Mouse (Mus musculus): ENCODE results near the gene Csnk1g2. TPM values are rescaled to one million over a fixed set of nuclear protein-coding genes. Genes with fewer than 3 reads are reported as not detected.

The Csnk1g2 gene
- 452 and 519 TPM in 2 replicates for polyA plus RNA-seq (2012)

DNA sequence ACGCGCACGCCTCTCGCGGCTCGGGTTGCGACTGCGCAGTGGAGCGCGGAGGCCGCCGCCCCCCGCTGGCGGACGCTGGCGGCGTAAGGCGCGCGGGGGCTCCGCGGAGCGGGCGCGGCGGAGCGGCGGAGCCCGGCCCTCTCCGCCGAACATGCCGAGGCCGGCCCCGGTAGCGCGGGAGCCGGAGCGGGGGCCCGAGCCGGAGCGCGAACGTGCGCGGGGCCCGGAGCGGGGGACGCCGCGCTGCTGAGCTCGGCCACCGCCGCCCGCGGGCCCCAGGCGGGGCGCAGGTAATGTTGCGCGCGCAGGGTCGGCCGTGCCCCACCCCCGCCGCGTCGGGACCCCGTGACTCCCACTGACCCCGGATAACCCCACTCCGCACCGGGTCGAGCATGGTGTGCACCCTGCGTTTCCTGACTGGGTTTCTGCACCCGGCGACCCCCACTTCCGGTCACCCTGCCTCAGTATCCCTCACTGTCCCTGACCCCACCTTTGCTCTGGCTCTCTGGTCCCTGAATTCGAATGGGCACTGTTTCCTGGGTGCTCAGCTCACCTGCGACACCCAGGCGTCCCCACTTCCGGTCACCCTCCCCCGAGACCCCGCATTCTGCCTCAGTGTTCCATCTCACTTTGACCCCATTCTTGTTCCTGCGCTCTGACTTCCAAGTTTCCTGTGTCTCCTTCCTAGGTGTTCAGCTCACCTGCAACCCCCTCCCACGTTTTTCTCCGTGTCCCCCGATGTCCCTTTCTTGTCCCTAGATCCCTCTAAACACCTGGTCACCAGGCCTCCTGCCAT is at the start of gene Csnk1g2:
Gene Csnk1g2, plus strand, starts transcription at position 178 of the 796 bp plus-strand sequence.

GRCm38 (mm10) chr10:80577195-80578130 is 45.2 kb upstream of the Csnk1g2 start, which contains the start of gene Klf16:
Gene Klf16 (minus strand): TSS chr10:80577321.

DNA sequence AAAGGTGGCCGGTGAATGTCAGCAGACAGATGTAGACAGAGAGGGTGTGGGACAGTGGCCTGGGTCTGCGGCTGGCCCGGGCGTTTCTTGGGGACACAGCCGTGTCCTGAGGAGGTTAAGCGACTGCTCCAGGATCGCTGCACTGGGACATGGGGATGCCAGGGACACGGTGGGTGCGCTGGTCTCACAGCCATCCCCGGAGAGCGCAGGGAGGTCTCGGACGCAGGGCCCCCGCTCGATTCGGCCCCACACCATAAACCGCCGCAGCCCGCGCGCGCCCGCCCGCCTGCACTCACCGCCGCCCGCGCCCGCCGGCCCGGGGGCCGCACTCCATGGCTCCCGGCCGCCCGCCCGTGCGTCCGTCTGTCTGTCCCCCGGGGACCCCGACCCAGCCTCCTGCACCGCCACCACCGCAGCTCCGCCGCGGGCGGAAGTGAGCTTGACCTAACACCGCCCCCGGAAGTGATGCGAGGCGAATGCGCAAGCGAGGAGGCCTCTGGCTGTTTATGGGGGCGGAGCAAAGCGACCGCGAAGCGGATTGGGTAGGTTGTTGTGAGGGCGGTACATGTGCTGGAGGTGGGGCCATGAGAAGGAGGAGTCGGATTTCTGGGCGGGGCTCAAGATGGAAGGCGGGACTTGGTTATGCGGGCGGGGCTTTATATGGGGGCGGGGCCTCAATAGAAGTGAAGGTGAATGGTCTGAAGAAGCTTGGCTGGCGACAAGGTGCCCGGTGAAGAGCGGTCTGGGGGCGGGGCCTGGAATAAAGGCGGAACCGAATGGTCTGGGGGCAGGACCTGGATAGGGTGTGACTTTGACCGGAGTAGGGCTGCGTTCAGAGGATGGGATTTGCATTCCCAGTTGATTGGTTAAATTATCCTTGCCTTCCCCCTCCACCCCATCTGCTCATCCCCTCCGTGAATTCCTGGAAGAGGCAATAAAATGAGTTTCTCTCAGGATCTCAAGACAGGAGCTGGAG is 32.5 kb upstream of the Csnk1g2 start, which contains the start of gene Abhd17a:
Gene Abhd17a, minus strand, starts transcription at position 463 of the 976 bp plus-strand sequence.

GRCm38 (mm10) chr10:80602698-80603325 is 19.8 kb upstream of the Csnk1g2 start, which contains the start of the genes Scamp4 and Adat3:
Gene Scamp4 (plus strand): TSS chr10:80602872.
Gene Adat3 (plus strand): TSS chr10:80602880.

DNA sequence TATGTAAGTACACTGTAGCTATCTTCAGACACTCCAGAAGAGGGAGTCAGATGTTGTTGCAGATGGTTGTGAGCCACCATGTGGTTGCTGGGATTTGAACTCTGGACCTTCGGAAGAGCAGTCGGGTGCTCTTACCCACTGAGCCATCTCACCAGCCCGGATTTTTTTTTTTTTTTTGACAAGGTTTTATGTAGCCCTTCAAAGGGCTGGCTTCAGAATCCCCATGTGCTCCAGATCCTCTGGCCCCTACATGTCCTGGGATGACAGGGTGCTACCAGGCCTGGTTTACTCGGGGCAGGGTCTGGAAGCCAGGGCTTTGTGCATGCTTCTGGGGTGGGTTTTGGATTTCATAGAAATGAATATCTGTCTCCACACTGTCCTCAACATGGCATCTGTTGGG is 16.9 kb upstream of the Csnk1g2 start, which contains the start of gene Gm49322:
Gene Gm49322, plus strand, starts transcription at position 301 of the 400 bp plus-strand sequence.

DNA sequence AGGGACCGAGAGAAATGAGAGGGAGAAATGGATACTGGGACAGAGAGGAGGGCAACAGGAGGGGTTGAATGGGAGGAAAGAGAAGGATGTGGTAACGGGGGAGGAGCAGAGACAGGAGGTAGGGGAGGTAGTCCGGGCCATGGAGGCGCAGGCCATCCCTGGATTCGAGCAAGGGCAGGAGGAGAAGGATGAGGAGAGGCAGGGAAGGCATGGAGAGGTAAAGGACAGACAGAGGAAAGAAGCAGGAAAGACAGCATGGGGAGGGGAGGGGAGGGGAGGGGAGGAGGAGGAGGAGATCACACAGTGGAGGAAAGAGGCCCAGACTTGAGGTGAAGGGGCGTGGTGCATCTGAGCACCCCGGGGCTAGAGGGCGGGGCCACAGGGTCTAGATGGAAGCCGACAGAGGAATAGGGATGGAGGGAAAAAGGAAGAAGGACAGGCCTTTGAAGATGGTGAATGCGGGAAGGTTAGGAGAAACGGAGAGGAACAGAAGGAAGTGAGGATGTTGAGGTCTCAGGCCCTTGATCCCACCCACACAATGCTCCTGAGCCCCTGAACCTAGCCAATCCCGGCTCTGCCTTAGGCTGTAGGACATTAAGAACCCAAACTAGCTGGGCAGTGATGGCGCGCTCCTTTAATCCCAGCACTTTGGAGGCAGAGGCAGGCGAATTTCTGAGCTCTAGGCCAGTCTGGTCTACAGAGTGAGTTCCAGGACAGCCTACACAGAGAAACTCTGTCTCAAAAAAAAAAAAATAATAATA is 34.4 kb downstream of the Csnk1g2 start, which contains the start of gene Btbd2:
Gene Btbd2, minus strand, starts transcription at position 209 of the 761 bp plus-strand sequence.

DNA sequence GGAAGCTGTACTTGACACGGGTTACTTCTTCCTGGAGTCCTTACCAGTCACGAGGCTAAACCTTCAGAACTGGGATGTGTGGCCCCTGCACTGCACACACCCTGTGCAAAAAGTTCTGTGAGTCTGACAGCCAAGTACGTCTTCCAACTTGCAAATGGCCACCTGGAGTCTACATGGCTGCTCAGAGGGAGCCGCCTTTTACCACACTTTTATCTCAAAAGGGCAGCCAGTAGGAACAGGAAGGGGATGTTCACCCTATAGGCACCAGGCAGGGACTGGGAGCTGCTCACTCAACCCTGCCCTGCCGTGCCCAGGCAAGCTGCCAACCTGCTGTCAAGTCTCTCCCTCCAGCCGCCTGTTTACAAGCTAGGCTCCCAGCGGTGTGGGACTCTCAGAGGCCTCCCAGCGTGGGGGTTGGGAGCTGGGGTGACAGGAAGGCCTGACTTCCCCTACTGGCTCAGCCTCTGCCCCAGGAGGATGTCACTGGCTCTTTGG is 55.4 kb downstream of the Csnk1g2 start, which contains the start of gene Mknk2:
Gene Mknk2, minus strand, starts transcription at position 171 of the 495 bp plus-strand sequence.

Other genes starting within 250 kb of the Csnk1g2 start
- 29.8 and 33.4 TPM in 2 replicates for gene Mex3d, start 235.2 kb upstream of the Csnk1g2 start, polyA plus RNA-seq (2012)
- gene Mbd3, start 223.3 kb upstream of the Csnk1g2 start, polyA plus RNA-seq (2012) = 234 and 278 TPM in 2 replicates
- gene Uqcr11, start 216.0 kb upstream of the Csnk1g2 start, polyA plus RNA-seq (2012) = 1,352 and 1,389 TPM in 2 replicates
- 552 and 623 TPM in 2 replicates for gene Tcf3, start 189.2 kb upstream of the Csnk1g2 start, polyA plus RNA-seq (2012)
- gene Onecut3, start 128.0 kb upstream of the Csnk1g2 start, polyA plus RNA-seq (2012) = 0.01 and 0.04 TPM in 2 replicates
- gene Atp8b3, start 83.7 kb upstream of the Csnk1g2 start, polyA plus RNA-seq (2012) = 0.06 and 0.09 TPM in 2 replicates
- gene Rexo1, start 61.3 kb upstream of the Csnk1g2 start, polyA plus RNA-seq (2012) = 237 and 340 TPM in 2 replicates
- 120 and 125 TPM in 2 replicates for gene Klf16, start 45.5 kb upstream of the Csnk1g2 start, polyA plus RNA-seq (2012)
- 412 and 620 TPM in 2 replicates for gene Abhd17a, start 32.5 kb upstream of the Csnk1g2 start, polyA plus RNA-seq (2012)
- 86.8 and 101 TPM in 2 replicates for gene Scamp4, start 20.0 kb upstream of the Csnk1g2 start, polyA plus RNA-seq (2012)
- gene Adat3, start 20.0 kb upstream of the Csnk1g2 start, polyA plus RNA-seq (2012) = 13.4 and 15.6 TPM in 2 replicates
- 1.1 and 1.3 TPM in 2 replicates for gene Gm49322, start 16.8 kb upstream of the Csnk1g2 start, polyA plus RNA-seq (2012)
- gene Btbd2, start 34.2 kb downstream of the Csnk1g2 start, polyA plus RNA-seq (2012) = 133 and 134 TPM in 2 replicates
- 370 and 381 TPM in 2 replicates for gene Mknk2, start 55.3 kb downstream of the Csnk1g2 start, polyA plus RNA-seq (2012)
- gene Mob3a, start 79.1 kb downstream of the Csnk1g2 start, polyA plus RNA-seq (2012) = 37.5 and 39.8 TPM in 2 replicates
- 8.4 and 16.4 TPM in 2 replicates for gene Izumo4, start 79.3 kb downstream of the Csnk1g2 start, polyA plus RNA-seq (2012)
- 28.2 and 36.4 TPM in 2 replicates for gene Ap3d1, start 119.4 kb downstream of the Csnk1g2 start, polyA plus RNA-seq (2012)
- 125 and 175 TPM in 2 replicates for gene Dot1l, start 132.4 kb downstream of the Csnk1g2 start, polyA plus RNA-seq (2012)
- gene Sf3a2, start 175.4 kb downstream of the Csnk1g2 start, polyA plus RNA-seq (2012) = 664 and 723 TPM in 2 replicates
- gene Plekhj1, start 175.8 kb downstream of the Csnk1g2 start, polyA plus RNA-seq (2012) = 278 and 319 TPM in 2 replicates
- gene Amh, start 182.4 kb downstream of the Csnk1g2 start, polyA plus RNA-seq (2012) = 2.5 and 3.9 TPM in 2 replicates
- 0.26 and 2.1 TPM in 2 replicates for gene Jsrp1, start 190.7 kb downstream of the Csnk1g2 start, polyA plus RNA-seq (2012)
- 4,386 and 4,591 TPM in 2 replicates for gene Oaz1, start 203.8 kb downstream of the Csnk1g2 start, polyA plus RNA-seq (2012)
- gene Lingo3, start 221.2 kb downstream of the Csnk1g2 start, polyA plus RNA-seq (2012) = 0.05 and 0.24 TPM in 2 replicates
- 214 and 288 TPM in 2 replicates for gene Lsm7, start 232.4 kb downstream of the Csnk1g2 start, polyA plus RNA-seq (2012)
- gene Sppl2b, start 232.4 kb downstream of the Csnk1g2 start, polyA plus RNA-seq (2012) = 109 and 110 TPM in 2 replicates
- gene Tmprss9, start 249.0 kb downstream of the Csnk1g2 start, polyA plus RNA-seq (2012) = 0.01 and 0.02 TPM in 2 replicates